Mouse (Mus musculus) activated CD4-positive, CD25-positive, alpha-beta regulatory T cell, adult 4 months (primary cell): ENCODE measurements around the gene H2-M1. TPM values are rescaled to one million over a fixed set of nuclear protein-coding genes. Genes with fewer than 3 reads are reported as not detected.

Experiments used
- ATAC-seq: one replicate; pipeline ENCODE4 v1.8.0; 2017
- polyA plus RNA-seq, 2 experiments: library from polyadenylated mRNA; unstranded; fragments of 100-300 nt; shearing (Covaris generic); gene quantifications; one replicate each; pipeline ENCODE4 v1.2.1; 2017

The H2-M1 gene
- not detected for polyA plus RNA-seq

DNA sequence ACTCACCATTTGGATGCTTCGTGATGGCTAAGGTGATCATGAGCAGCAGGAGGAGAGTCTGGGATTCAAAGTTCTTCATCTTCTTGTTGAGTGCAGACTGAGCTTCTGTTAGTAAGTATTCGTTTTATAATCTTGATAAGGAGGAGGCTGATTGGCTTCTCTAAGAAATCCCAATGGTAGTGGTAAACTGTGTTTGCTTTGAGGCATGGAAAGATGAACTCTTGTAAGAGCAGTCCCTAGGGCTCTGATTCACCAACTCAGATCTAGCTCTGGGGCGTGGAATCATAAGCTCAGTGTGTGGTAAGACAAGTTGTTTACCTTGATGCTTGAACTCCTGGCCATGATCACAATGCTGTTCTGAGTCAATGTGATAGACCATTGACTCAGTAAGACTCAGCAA is at the start of gene H2-M1:
Gene H2-M1, minus strand, starts transcription at position 101 of the 400 bp plus-strand sequence.
- no peak for ATAC-seq

DNA sequence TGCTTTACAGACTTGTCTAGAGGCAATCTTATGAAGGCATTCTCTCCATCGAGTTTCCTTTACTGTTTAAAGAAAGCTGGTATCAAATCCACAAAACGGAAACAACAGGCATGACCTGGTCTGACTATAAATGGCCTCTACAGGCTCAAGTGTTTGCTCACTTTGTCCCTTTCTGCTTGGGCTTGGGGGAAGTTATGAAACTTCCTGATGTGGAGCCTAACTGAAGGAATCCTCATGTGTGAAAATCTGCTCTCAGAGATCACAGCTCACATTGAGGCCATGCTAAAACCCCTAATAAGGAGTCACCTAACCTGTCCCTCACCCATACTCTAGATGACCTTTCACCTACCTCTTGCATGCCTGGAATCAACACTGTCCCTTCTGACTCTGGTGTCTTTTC is 25.7 kb upstream of the H2-M1 start:
- ATAC-seq, result no peak

DNA sequence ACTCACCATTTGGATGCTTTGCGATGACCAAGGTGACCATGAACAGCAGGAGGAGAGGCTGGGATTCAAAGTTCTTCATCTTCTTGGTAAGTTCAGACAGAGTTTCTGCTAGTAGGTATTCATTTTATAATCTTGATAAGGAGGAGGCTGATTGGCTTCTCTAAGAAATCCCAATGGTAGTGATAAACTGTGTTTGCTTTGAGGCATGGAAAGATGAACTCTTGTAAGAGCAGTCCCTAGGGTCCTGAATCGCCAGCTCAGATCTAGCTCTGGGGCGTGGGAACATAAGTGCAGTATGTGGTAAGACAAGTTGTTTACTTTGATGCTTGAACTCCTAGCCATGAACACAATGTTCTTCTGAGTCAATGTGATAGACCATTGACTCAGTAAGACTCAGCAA is 29.5 kb downstream of the H2-M1 start, which contains the start of gene H2-M9:
Gene H2-M9, minus strand, starts transcription at position 101 of the 400 bp plus-strand sequence.
- no peak for ATAC-seq

Other genes starting within 250 kb of the H2-M1 start
- not detected for gene H2-M10.4, start 209.9 kb downstream of the H2-M1 start, polyA plus RNA-seq
- not detected for gene H2-M11, start 125.1 kb downstream of the H2-M1 start, polyA plus RNA-seq
- gene H2-M9, start 29.6 kb downstream of the H2-M1 start, polyA plus RNA-seq, result not detected
- gene H2-M10.5, start 100.7 kb upstream of the H2-M1 start, polyA plus RNA-seq, result not detected
- not detected for gene H2-M10.6, start 140.0 kb upstream of the H2-M1 start, polyA plus RNA-seq
- 10 to 100 TPM; 42.4 to 71.8 TPM for gene Trim26, start 164.9 kb upstream of the H2-M1 start, polyA plus RNA-seq
- not detected for gene Trim15, start 195.0 kb upstream of the H2-M1 start, polyA plus RNA-seq
- under 1 TPM in 1 of 2 experiments, not detected in 1; 0.20 TPM for gene Trim10, start 197.4 kb upstream of the H2-M1 start, polyA plus RNA-seq
- gene Trim40, start 217.9 kb upstream of the H2-M1 start, polyA plus RNA-seq, result not detected
- not detected for gene Trim31, start 225.9 kb upstream of the H2-M1 start, polyA plus RNA-seq